Mouse (Mus musculus): ENCODE measurements around the gene Snrpd3. TPM values are rescaled to one million over a fixed set of nuclear protein-coding genes. Genes with fewer than 3 reads are reported as not detected.
A peak's percentile ranks its signal among the peaks of the same experiment; 100 is the strongest.

Snrpd3 gene
- total RNA-seq, 1 experiment: 124 TPM

GRCm38 (mm10) chr10:75484066-75484465 lies 33.3 kb upstream of the Snrpd3 start:
- no peaks in the 10 kb centered on the region for H3K4me1 ChIP-seq (ENCODE audit: control insufficient read depth in 2 of 2, insufficient read depth in 2 of 2, low read length in 2 of 2, poor library complexity in 1 of 2)
- in situ Hi-C loops (cut with MboI; ENCODE audit: low sequenced_read_pairs in 2 of 2, unreplicated experiment in 2 of 2): no loop called here
- H3K9me3 ChIP-seq (ENCODE audit: control insufficient read depth, insufficient read depth, low read depth, low read length): no peaks in the 10 kb centered on the region
- H3K4me3 ChIP-seq (ENCODE audit: insufficient read depth in 1 of 2, low read depth in 1 of 2, low read length in 2 of 2, poor library complexity in 1 of 2, severe bottlenecking in 1 of 2): no peak overlapping the region
- TF ChIP-seq HCFC1 (IDR thresholded peaks at IDR 0.05; ENCODE audit: borderline replicate concordance, insufficient read depth, low read length) (no peak), ZNF384 (IDR thresholded peaks at IDR 0.05; ENCODE audit: low read depth, low read length) (no peak), CHD2 (IDR thresholded peaks at IDR 0.05; ENCODE audit: low read depth, low read length) (no peak), ZC3H11A (IDR thresholded peaks at IDR 0.05; ENCODE audit: borderline replicate concordance, low read depth, low read length) (no peak), MAFK (IDR thresholded peaks at IDR 0.05; ENCODE audit: insufficient read depth, low read depth, low read length) (no peak)
- no peak overlapping the region for H3K9ac ChIP-seq (ENCODE audit: insufficient read depth, low read depth, low read length, poor library complexity, severe bottlenecking)
- peak overlapping the region; percentile 17; the same call in 1 of the 2 replicates for H3K27ac ChIP-seq (ENCODE audit: insufficient read depth, low read depth, low read length, poor library complexity, severe bottlenecking)
- no peak for DNase-seq (ENCODE audit: low read depth, low spot score)
- H3K36me3 ChIP-seq (ENCODE audit: control insufficient read depth, insufficient read depth, low read length, poor library complexity, severe bottlenecking): no peaks in the 10 kb centered on the region

- no peak for DNase-seq (ENCODE audit: low read depth, low spot score)
- H3K4me1 ChIP-seq (ENCODE audit: control insufficient read depth in 2 of 2, insufficient read depth in 2 of 2, low read length in 2 of 2, poor library complexity in 1 of 2): no peaks in the 10 kb centered on the region
- H3K9ac ChIP-seq (ENCODE audit: insufficient read depth, low read depth, low read length, poor library complexity, severe bottlenecking): no peak overlapping the region
- H3K36me3 ChIP-seq (ENCODE audit: control insufficient read depth, insufficient read depth, low read length, poor library complexity, severe bottlenecking): no peaks in the 10 kb centered on the region
- no peak overlapping the region for H3K27ac ChIP-seq (ENCODE audit: insufficient read depth, low read depth, low read length, poor library complexity, severe bottlenecking)
- H3K4me3 ChIP-seq (ENCODE audit: insufficient read depth in 1 of 2, low read depth in 1 of 2, low read length in 2 of 2, poor library complexity in 1 of 2, severe bottlenecking in 1 of 2): no peak overlapping the region
- TF ChIP-seq MAFK (IDR thresholded peaks at IDR 0.05; ENCODE audit: insufficient read depth, low read depth, low read length) (no peak), HCFC1 (IDR thresholded peaks at IDR 0.05; ENCODE audit: borderline replicate concordance, insufficient read depth, low read length) (no peak)
- no peaks in the 10 kb centered on the region for H3K9me3 ChIP-seq (ENCODE audit: control insufficient read depth, insufficient read depth, low read depth, low read length)
- in situ Hi-C loops (cut with MboI; ENCODE audit: low sequenced_read_pairs in 2 of 2, unreplicated experiment in 2 of 2): no loop called here
Measured at GRCm38 (mm10) chr10:75484767-75485166, 32.6 kb upstream of the Snrpd3 start.

GRCm38 (mm10) chr10:75486086-75486979 lies 31.0 kb upstream of the Snrpd3 start:
- no peak overlapping the region for H3K4me3 ChIP-seq (ENCODE audit: insufficient read depth in 1 of 2, low read depth in 1 of 2, low read length in 2 of 2, poor library complexity in 1 of 2, severe bottlenecking in 1 of 2)

GRCm38 (mm10) chr10:75487131-75487530 lies 30.2 kb upstream of the Snrpd3 start:
- Histone ChIP-seq H3K4me1 (ENCODE audit: control insufficient read depth in 2 of 2, insufficient read depth in 2 of 2, low read length in 2 of 2, poor library complexity in 1 of 2) (no peaks in the 10 kb centered on the region), H3K9ac (ENCODE audit: insufficient read depth, low read depth, low read length, poor library complexity, severe bottlenecking) (no peak overlapping the region), H3K27ac (ENCODE audit: insufficient read depth, low read depth, low read length, poor library complexity, severe bottlenecking) (no peak overlapping the region), H3K9me3 (ENCODE audit: control insufficient read depth, insufficient read depth, low read depth, low read length) (no peaks in the 10 kb centered on the region), H3K36me3 (ENCODE audit: control insufficient read depth, insufficient read depth, low read length, poor library complexity, severe bottlenecking) (no peaks in the 10 kb centered on the region), H3K4me3 (ENCODE audit: insufficient read depth in 1 of 2, low read depth in 1 of 2, low read length in 2 of 2, poor library complexity in 1 of 2, severe bottlenecking in 1 of 2) (no peak overlapping the region)
- TF ChIP-seq MAFK (IDR thresholded peaks at IDR 0.05; ENCODE audit: insufficient read depth, low read depth, low read length) (no peak), CHD2 (IDR thresholded peaks at IDR 0.05; ENCODE audit: low read depth, low read length) (no peak; the same call in 1 of the 2 replicates), HCFC1 (IDR thresholded peaks at IDR 0.05; ENCODE audit: borderline replicate concordance, insufficient read depth, low read length) (no peak), ZNF384 (IDR thresholded peaks at IDR 0.05; ENCODE audit: low read depth, low read length) (no peak), ZC3H11A (IDR thresholded peaks at IDR 0.05; ENCODE audit: borderline replicate concordance, low read depth, low read length) (no peak)
- peak; percentile 19 for DNase-seq (ENCODE audit: low read depth, low spot score)
- in situ Hi-C loops (cut with MboI; ENCODE audit: low sequenced_read_pairs in 2 of 2, unreplicated experiment in 2 of 2): no loop called here

More at GRCm38 (mm10) chr10:75486086-75486979, 31.0 kb upstream of the Snrpd3 start:
- TF ChIP-seq ZC3H11A (IDR thresholded peaks at IDR 0.05; ENCODE audit: borderline replicate concordance, low read depth, low read length) (peak; percentile 86; the same call in 1 of the 2 replicates), MAFK (IDR thresholded peaks at IDR 0.05; ENCODE audit: insufficient read depth, low read depth, low read length) (no peak), HCFC1 (IDR thresholded peaks at IDR 0.05; ENCODE audit: borderline replicate concordance, insufficient read depth, low read length) (no peak)
- DNase-seq (ENCODE audit: low read depth, low spot score): peak; percentile 66
- Histone ChIP-seq H3K36me3 (ENCODE audit: control insufficient read depth, insufficient read depth, low read length, poor library complexity, severe bottlenecking) (no peaks in the 10 kb centered on the region), H3K27ac (ENCODE audit: insufficient read depth, low read depth, low read length, poor library complexity, severe bottlenecking) (no peak overlapping the region), H3K9me3 (ENCODE audit: control insufficient read depth, insufficient read depth, low read depth, low read length) (no peaks in the 10 kb centered on the region), H3K4me1 (ENCODE audit: control insufficient read depth in 2 of 2, insufficient read depth in 2 of 2, low read length in 2 of 2, poor library complexity in 1 of 2) (no peaks in the 10 kb centered on the region), H3K9ac (ENCODE audit: insufficient read depth, low read depth, low read length, poor library complexity, severe bottlenecking) (no peak overlapping the region)
- in situ Hi-C loops (cut with MboI; ENCODE audit: low sequenced_read_pairs in 2 of 2, unreplicated experiment in 2 of 2): no loop called here
